Mouse (Mus musculus): ENCODE results near the gene Trim40. TPM values are rescaled to one million over a fixed set of nuclear protein-coding genes. Genes with fewer than 3 reads are reported as not detected.

The Trim40 gene
- polyA plus RNA-seq, 1 experiment = 0.07 TPM

- no peak overlapping the region for H3K27ac ChIP-seq (ENCODE audit: insufficient read depth, low read length)
- H3K4me3 ChIP-seq (replicated peaks; ENCODE audit: insufficient read depth, low read depth, low read length) = no peak overlapping the region
- no peaks in the 10 kb centered on the region; the same call in 1 of the 2 replicates for H3K27me3 ChIP-seq (ENCODE audit: control insufficient read depth, insufficient read depth, low read length)
- H3K4me1 ChIP-seq (ENCODE audit: control insufficient read depth, insufficient read depth, low read length) = no peaks in the 10 kb centered on the region
- WGBS = 66% methylated on average over 3 of the region's 3 CpGs
- TF ChIP-seq CTCF (IDR thresholded peaks at IDR 0.05; ENCODE audit: borderline replicate concordance, insufficient read depth, low read depth, low read length) = no peak
- TF ChIP-seq POLR2A (IDR thresholded peaks at IDR 0.05; ENCODE audit: borderline replicate concordance, insufficient read depth, low read length) = no peak
- DNase-seq = no peak
Measured at GRCm38 (mm10) chr17:36903651-36904050, 13.7 kb upstream of the Trim40 start.

- 23% methylated on average over 1 of the region's 1 CpGs for whole genome bisulfite sequencing
- Histone ChIP-seq H3K27me3 (ENCODE audit: control insufficient read depth, insufficient read depth, low read length) (no peaks in the 10 kb centered on the region), H3K4me3 (replicated peaks; ENCODE audit: insufficient read depth, low read depth, low read length) (no peak overlapping the region), H3K4me1 (ENCODE audit: control insufficient read depth, insufficient read depth, low read length) (no peaks in the 10 kb centered on the region), H3K27ac (ENCODE audit: insufficient read depth, low read length) (no peak overlapping the region)
- no peak for TF ChIP-seq CTCF (IDR thresholded peaks at IDR 0.05; ENCODE audit: borderline replicate concordance, insufficient read depth, low read depth, low read length)
- DNase-seq = no peak
Measured at GRCm38 (mm10) chr17:36900691-36901090, 10.8 kb upstream of the Trim40 start.

- Histone ChIP-seq H3K27ac (ENCODE audit: insufficient read depth, low read length) (no peak overlapping the region), H3K4me1 (ENCODE audit: control insufficient read depth, insufficient read depth, low read length) (no peaks in the 10 kb centered on the region), H3K4me3 (replicated peaks; ENCODE audit: insufficient read depth, low read depth, low read length) (no peak overlapping the region), H3K27me3 (ENCODE audit: control insufficient read depth, insufficient read depth, low read length) (no peaks in the 10 kb centered on the region)
- no peak for TF ChIP-seq POLR2A (IDR thresholded peaks at IDR 0.05; ENCODE audit: borderline replicate concordance, insufficient read depth, low read length)
- no peak for TF ChIP-seq CTCF (IDR thresholded peaks at IDR 0.05; ENCODE audit: borderline replicate concordance, insufficient read depth, low read depth, low read length)
- no peak for DNase-seq
- 38% methylated on average over 5 of the region's 5 CpGs for WGBS
Measured at GRCm38 (mm10) chr17:36900001-36900400, 10.1 kb upstream of the Trim40 start.

- no peaks in the 10 kb centered on the region for H3K27me3 ChIP-seq (ENCODE audit: control insufficient read depth, insufficient read depth, low read length)
- no peak for TF ChIP-seq CTCF (IDR thresholded peaks at IDR 0.05; ENCODE audit: borderline replicate concordance, insufficient read depth, low read depth, low read length)
- TF ChIP-seq POLR2A (IDR thresholded peaks at IDR 0.05; ENCODE audit: borderline replicate concordance, insufficient read depth, low read length) = no peak
- no peaks in the 10 kb centered on the region for H3K4me1 ChIP-seq (ENCODE audit: control insufficient read depth, insufficient read depth, low read length)
- DNase-seq = no peak
- WGBS = 84% methylated on average over 4 of the region's 4 CpGs
- no peak overlapping the region for H3K27ac ChIP-seq (ENCODE audit: insufficient read depth, low read length)
- no peak overlapping the region for H3K4me3 ChIP-seq (replicated peaks; ENCODE audit: insufficient read depth, low read depth, low read length)
Measured at GRCm38 (mm10) chr17:36899376-36899775, 9.5 kb upstream of the Trim40 start.

GRCm38 (mm10) chr17:36897552-36898205 is 7.8 kb upstream of the Trim40 start, which contains the start of gene Trim31:
TSS of gene Trim31 (plus strand) at chr17:36898118.
- TF ChIP-seq POLR2A (IDR thresholded peaks at IDR 0.05; ENCODE audit: borderline replicate concordance, insufficient read depth, low read length) = no peak
- no peak for TF ChIP-seq CTCF (IDR thresholded peaks at IDR 0.05; ENCODE audit: borderline replicate concordance, insufficient read depth, low read depth, low read length)
- no peaks in the 10 kb centered on the region for H3K4me1 ChIP-seq (ENCODE audit: control insufficient read depth, insufficient read depth, low read length)
- DNase-seq = no peak
- no peaks in the 10 kb centered on the region for H3K27me3 ChIP-seq (ENCODE audit: control insufficient read depth, insufficient read depth, low read length)
- no peak within 1 kb of the TSS for H3K4me3 ChIP-seq (replicated peaks; ENCODE audit: insufficient read depth, low read depth, low read length)
- WGBS = 73% methylated on average over 6 of the region's 6 CpGs
- H3K27ac ChIP-seq (ENCODE audit: insufficient read depth, low read length) = no peak within 1 kb of the TSS

- TF ChIP-seq POLR2A (IDR thresholded peaks at IDR 0.05; ENCODE audit: borderline replicate concordance, insufficient read depth, low read length) (no peak), CTCF (IDR thresholded peaks at IDR 0.05; ENCODE audit: borderline replicate concordance, insufficient read depth, low read depth, low read length) (no peak)
- Histone ChIP-seq H3K27ac (ENCODE audit: insufficient read depth, low read length) (no peak overlapping the region), H3K4me1 (ENCODE audit: control insufficient read depth, insufficient read depth, low read length) (no peaks in the 10 kb centered on the region), H3K27me3 (ENCODE audit: control insufficient read depth, insufficient read depth, low read length) (no peaks in the 10 kb centered on the region), H3K4me3 (replicated peaks; ENCODE audit: insufficient read depth, low read depth, low read length) (no peak overlapping the region)
- DNase-seq = no peak
Measured at GRCm38 (mm10) chr17:36897065-36897464, 7.1 kb upstream of the Trim40 start.

- peak; percentile 23 to 30 for DNase-seq
- TF ChIP-seq CTCF (IDR thresholded peaks at IDR 0.05; ENCODE audit: borderline replicate concordance, insufficient read depth, low read depth, low read length) = peak; percentile 55; the same call in 1 of the 2 replicates
- TF ChIP-seq POLR2A (IDR thresholded peaks at IDR 0.05; ENCODE audit: borderline replicate concordance, insufficient read depth, low read length) = no peak
- 92% methylated on average over 1 of the region's 1 CpGs for WGBS
- no peak overlapping the region for H3K4me3 ChIP-seq (replicated peaks; ENCODE audit: insufficient read depth, low read depth, low read length)
- H3K27me3 ChIP-seq (ENCODE audit: control insufficient read depth, insufficient read depth, low read length) = no peaks in the 10 kb centered on the region
- H3K27ac ChIP-seq (ENCODE audit: insufficient read depth, low read length) = no peak overlapping the region
- no peaks in the 10 kb centered on the region for H3K4me1 ChIP-seq (ENCODE audit: control insufficient read depth, insufficient read depth, low read length)
Measured at GRCm38 (mm10) chr17:36896583-36896982, 6.7 kb upstream of the Trim40 start.

GRCm38 (mm10) chr17:36893387-36893786 is 3.5 kb upstream of the Trim40 start:
- Histone ChIP-seq H3K27ac (ENCODE audit: insufficient read depth, low read length) (no peak overlapping the region), H3K27me3 (ENCODE audit: control insufficient read depth, insufficient read depth, low read length) (no peaks in the 10 kb centered on the region), H3K4me3 (replicated peaks; ENCODE audit: insufficient read depth, low read depth, low read length) (no peak overlapping the region), H3K4me1 (ENCODE audit: control insufficient read depth, insufficient read depth, low read length) (no peaks in the 10 kb centered on the region)
- DNase-seq = no peak
- TF ChIP-seq CTCF (IDR thresholded peaks at IDR 0.05; ENCODE audit: borderline replicate concordance, insufficient read depth, low read depth, low read length) (no peak), POLR2A (IDR thresholded peaks at IDR 0.05; ENCODE audit: borderline replicate concordance, insufficient read depth, low read length) (no peak)
- 82% methylated on average over 5 of the region's 5 CpGs for WGBS
